Comparison of ENCODE assay signal across 10 mouse cellular contexts in the genomic region with DNA sequence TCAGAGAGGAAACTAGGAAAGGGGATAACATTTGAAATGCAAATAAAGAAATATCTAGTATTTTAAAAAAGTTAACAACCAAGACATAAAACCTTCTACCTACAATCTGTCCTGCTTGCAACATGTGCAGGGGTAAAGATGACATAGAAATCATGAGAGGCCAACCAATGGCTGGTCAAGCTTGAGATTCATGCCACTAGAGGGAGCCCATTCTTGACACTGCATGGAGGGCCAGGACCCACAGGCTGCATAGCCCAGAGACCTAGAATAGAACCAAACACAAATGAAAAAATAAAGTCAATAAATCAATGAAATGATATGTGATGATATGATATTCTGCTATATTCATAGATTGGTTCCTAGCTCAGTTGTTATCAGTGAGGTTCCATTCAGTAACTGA.
DNase-seq lines count a peak whose midpoint lies in the region; ATAC-seq and TF ChIP-seq lines count a peak whose summit lies in the region.
"Had no signal": no experiment of that assay in that cellular context is flagged by ENCODE, and none has a peak within 500 bp of the region (broad histone marks: within the 10 kb centered on the region; RNA-seq: fewer than 3 reads in every experiment).

No protein-coding gene starts in this region.

- peak; percentile 49 for TF ChIP-seq CTCF in lung, postnatal 0 days (IDR thresholded peaks at IDR 0.05)
- peak; percentile 27; the same call in 1 of the 2 replicates for TF ChIP-seq CTCF in cortical plate, adult 2 months (IDR thresholded peaks at IDR 0.05; ENCODE audit: extremely low read depth, insufficient read depth, low read length)

- no peak overlapping the region for H3K9ac ChIP-seq in lung, postnatal 0 days (replicated peaks; ENCODE audit: low read depth)
- H3K9ac ChIP-seq: intestine, embryonic 15.5 days; midbrain, embryonic 12.5 days had no signal

- H3K9me3 ChIP-seq in lung, postnatal 0 days (ENCODE audit: low read length) = no peaks in the 10 kb centered on the region
- H3K9me3 ChIP-seq: intestine, embryonic 15.5 days; midbrain, embryonic 12.5 days had no signal

- H3K4me2 ChIP-seq in lung, postnatal 0 days (replicated peaks; ENCODE audit: low read depth, low read length) = no peak overlapping the region
- H3K4me2 ChIP-seq: intestine, embryonic 15.5 days; midbrain, embryonic 12.5 days had no signal

- peak; percentile 8 to 45 for DNase-seq in adrenal gland, postnatal 36 days
- DNase-seq in adrenal gland, adult 8-10 months = no peak
- DNase-seq in lung, postnatal 0 days (ENCODE audit: low spot score) = no peak
- no peak for DNase-seq in lung, adult 18-20 months
- peak; percentile 3 for DNase-seq in retina, adult 2 months (ENCODE audit: low read depth, low spot score)
- no peak for DNase-seq in heart, adult 18-20 months
- no peak for DNase-seq in B cell, adult 2 months

- no peak for TF ChIP-seq EP300 in lung, postnatal 0 days (IDR thresholded peaks at IDR 0.05)

- ATAC-seq in lung, postnatal 0 days = no peak
- ATAC-seq: intestine, embryonic 15.5 days had no signal

- no peaks in the 10 kb centered on the region for H3K4me1 ChIP-seq in lung, postnatal 0 days (ENCODE audit: insufficient read depth, low read depth, low read length)
- H3K4me1 ChIP-seq in cortical plate, adult 2 months (ENCODE audit: control insufficient read depth, insufficient read depth, low read length) = no peaks in the 10 kb centered on the region
- H3K4me1 ChIP-seq: intestine, embryonic 15.5 days; midbrain, embryonic 12.5 days had no signal

- no peaks in the 10 kb centered on the region for H3K27me3 ChIP-seq in lung, postnatal 0 days (replicated peaks; ENCODE audit: insufficient read depth, low read length)
- H3K27me3 ChIP-seq: intestine, embryonic 15.5 days; midbrain, embryonic 12.5 days had no signal

- H3K36me3 ChIP-seq in lung, postnatal 0 days (ENCODE audit: insufficient read depth, low read length) = no peaks in the 10 kb centered on the region
- H3K36me3 ChIP-seq: intestine, embryonic 15.5 days; midbrain, embryonic 12.5 days had no signal

- H3K27ac ChIP-seq in lung, postnatal 0 days (ENCODE audit: low read length) = no peak overlapping the region
- H3K27ac ChIP-seq in cortical plate, adult 2 months (ENCODE audit: insufficient read depth, low read length) = no peak overlapping the region
- H3K27ac ChIP-seq: intestine, embryonic 15.5 days; midbrain, embryonic 12.5 days had no signal

- TF ChIP-seq POLR2A in cortical plate, adult 2 months (IDR thresholded peaks at IDR 0.05; ENCODE audit: extremely low read depth, insufficient read depth, low read length) = no peak

- no peak overlapping the region for H3K4me3 ChIP-seq in lung, postnatal 0 days (ENCODE audit: low read depth, low read length)
- H3K4me3 ChIP-seq in cortical plate, adult 2 months (ENCODE audit: insufficient read depth, low read length) = no peak overlapping the region
- H3K4me3 ChIP-seq: intestine, embryonic 15.5 days; midbrain, embryonic 12.5 days had no signal

Comparison
In these comparisons a context has a peak if more than half of its experiments do, and no peak if none do; other contexts are left out.
1. DNase-seq: peak in adrenal gland, postnatal 36 days (2 of 2) and retina, adult 2 months (single experiment); none in adrenal gland, adult 8-10 months (single experiment), lung, postnatal 0 days (single experiment), lung, adult 18-20 months (0 of 2), heart, adult 18-20 months (0 of 2) and B cell, adult 2 months (0 of 2).